7 mouse cellular contexts compared by ENCODE assay signal in the genomic region with DNA sequence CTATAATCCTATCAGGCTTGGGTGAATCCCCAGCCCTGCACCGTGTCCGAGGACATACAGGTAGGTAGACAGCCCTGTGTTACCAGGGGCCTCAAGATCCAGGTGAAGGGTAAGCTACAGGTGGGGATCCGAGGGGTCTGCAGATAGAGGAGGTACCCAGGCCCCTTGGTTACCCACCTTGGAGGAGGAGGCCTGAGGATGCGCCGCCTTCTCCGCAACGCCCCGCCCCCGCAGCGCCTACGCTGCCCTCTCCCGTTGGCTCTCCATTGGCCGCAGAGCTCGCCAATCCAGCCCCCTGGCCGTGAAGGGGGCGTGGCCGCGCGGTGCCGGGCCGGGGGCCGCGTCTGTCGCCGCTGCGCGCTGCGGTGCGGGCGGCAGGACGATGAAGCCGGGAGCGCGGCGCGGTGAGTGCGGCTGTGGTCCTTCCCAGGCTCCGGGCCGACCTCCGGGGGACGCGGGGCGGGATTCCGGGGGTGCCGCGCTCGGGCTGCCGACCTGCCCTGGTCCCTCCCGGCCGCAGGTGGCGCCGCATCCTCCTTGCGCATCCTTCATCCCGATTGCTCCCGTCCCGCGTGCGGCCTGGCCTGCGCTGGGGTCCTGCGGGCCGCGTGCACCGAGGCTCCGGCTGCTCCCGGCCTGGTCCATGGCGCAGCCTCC. TPM values are rescaled to one million over a fixed set of nuclear protein-coding genes. Genes with fewer than 3 reads are reported as not detected.
DNase-seq lines count a peak whose midpoint lies in the region; ATAC-seq and TF ChIP-seq lines count a peak whose summit lies in the region.

Gene Wasf3 (plus strand): TSS at position 51 of the 657 bp plus-strand sequence.

- peak within 1 kb of the TSS; percentile 84 for H3K4me2 ChIP-seq in embryonic facial prominence, embryonic 11.5 days (ENCODE audit: low read depth, low read length)
- peak within 1 kb of the TSS; percentile 57 for H3K4me2 ChIP-seq in kidney, embryonic 14.5 days (replicated peaks; ENCODE audit: low read depth, low read length)
- H3K4me2 ChIP-seq in limb, embryonic 12.5 days = peak within 1 kb of the TSS; percentile 82
- H3K4me2 ChIP-seq in midbrain, embryonic 15.5 days = peak within 1 kb of the TSS; percentile 77

- no peak for TF ChIP-seq POLR2A in heart, adult 2 months (IDR thresholded peaks at IDR 0.05; ENCODE audit: insufficient read depth, low read depth, low read length)

- no peak for TF ChIP-seq EP300 in heart, adult 2 months (IDR thresholded peaks at IDR 0.05; ENCODE audit: insufficient read depth, low read depth, low read length)

- under 1% methylated on average over 56 of the region's 66 CpGs for WGBS in embryonic facial prominence, embryonic 11.5 days
- 2% methylated on average over 63 of the region's 66 CpGs for WGBS in heart, adult 2 months
- under 1% methylated on average over 61 of the region's 66 CpGs for WGBS in kidney, embryonic 14.5 days
- under 1% methylated on average over 66 of the region's 66 CpGs for WGBS in limb, embryonic 12.5 days
- WGBS in midbrain, embryonic 15.5 days = 2% methylated on average over 61 of the region's 66 CpGs

- DNase-seq in adrenal gland, postnatal 4 days (ENCODE audit: low spot score in 2 of 2) = peak; percentile 54 to 57
- peak; percentile 90 for DNase-seq in embryonic facial prominence, embryonic 11.5 days (ENCODE audit: low spot score)
- DNase-seq in heart, adult 2 months = peak; percentile 30 to 34
- peak; percentile 68 for DNase-seq in telencephalon, adult 2 months (ENCODE audit: low read depth, low spot score)

- intact Hi-C loops in heart, adult 2 months (cut with DNase I) = no loop called here

- no peaks in the 10 kb centered on the region for H3K79me2 ChIP-seq in heart, adult 2 months (replicated peaks; ENCODE audit: control insufficient read depth, insufficient read depth, low read length)

- H3K9ac ChIP-seq in embryonic facial prominence, embryonic 11.5 days (replicated peaks; ENCODE audit: low read length) = peak within 1 kb of the TSS; percentile 79
- H3K9ac ChIP-seq in heart, adult 2 months (ENCODE audit: low read depth, low read length) = peak within 1 kb of the TSS; percentile 14; the same call in 1 of the 2 replicates
- H3K9ac ChIP-seq in kidney, embryonic 14.5 days (ENCODE audit: low read depth, low read length) = peak within 1 kb of the TSS; percentile 68
- H3K9ac ChIP-seq in limb, embryonic 12.5 days (replicated peaks) = peak within 1 kb of the TSS; percentile 74
- H3K9ac ChIP-seq in midbrain, embryonic 15.5 days = peak within 1 kb of the TSS; percentile 71

- H3K27ac ChIP-seq in embryonic facial prominence, embryonic 11.5 days (replicated peaks; ENCODE audit: low read depth, low read length) = no peak within 1 kb of the TSS; the same call in 1 of the 2 replicates
- H3K27ac ChIP-seq in heart, adult 2 months = no peak within 1 kb of the TSS
- H3K27ac ChIP-seq in kidney, embryonic 14.5 days (ENCODE audit: low read depth, low read length) = no peak within 1 kb of the TSS
- peak within 1 kb of the TSS; percentile 17; the same call in 1 of the 2 replicates for H3K27ac ChIP-seq in limb, embryonic 12.5 days
- peak within 1 kb of the TSS; percentile 82 for H3K27ac ChIP-seq in midbrain, embryonic 15.5 days

- ATAC-seq in embryonic facial prominence, embryonic 11.5 days (replicated peaks; ENCODE audit: insufficient number of reproducible peaks, low FRiP score, low TSS enrichment, low read depth) = peak; percentile 97
- ATAC-seq in kidney, embryonic 14.5 days (ENCODE audit: low FRiP score, low TSS enrichment) = peak; percentile 98
- ATAC-seq in limb, embryonic 12.5 days (ENCODE audit: insufficient number of reproducible peaks, insufficient read depth, low FRiP score, low TSS enrichment, low read depth) = peak; percentile 96
- peak; percentile 98 for ATAC-seq in midbrain, embryonic 15.5 days (replicated peaks)

- no peaks in the 10 kb centered on the region for H3K4me1 ChIP-seq in embryonic facial prominence, embryonic 11.5 days (ENCODE audit: control insufficient read depth, insufficient read depth, low read length)
- no peaks in the 10 kb centered on the region; the same call in 1 of the 2 replicates for H3K4me1 ChIP-seq in heart, adult 2 months (ENCODE audit: control insufficient read depth, insufficient read depth, low read length)
- H3K4me1 ChIP-seq in kidney, embryonic 14.5 days (ENCODE audit: control insufficient read depth, insufficient read depth, low read length) = peaks cover 5% of the 10 kb centered on the region; the same call in 1 of the 2 replicates
- H3K4me1 ChIP-seq in limb, embryonic 12.5 days (replicated peaks) = no peaks in the 10 kb centered on the region
- peaks cover 8% of the 10 kb centered on the region for H3K4me1 ChIP-seq in midbrain, embryonic 15.5 days

- H3K4me3 ChIP-seq in embryonic facial prominence, embryonic 11.5 days (ENCODE audit: low read depth, low read length) = peak within 1 kb of the TSS; percentile 68
- H3K4me3 ChIP-seq in heart, adult 2 months = peak within 1 kb of the TSS; percentile 11; the same call in 1 of the 2 replicates
- peak within 1 kb of the TSS; percentile 69 for H3K4me3 ChIP-seq in kidney, embryonic 14.5 days (ENCODE audit: low read length)
- H3K4me3 ChIP-seq in limb, embryonic 12.5 days (replicated peaks) = peak within 1 kb of the TSS; percentile 70
- H3K4me3 ChIP-seq in midbrain, embryonic 15.5 days = peak within 1 kb of the TSS; percentile 85

- no peaks in the 10 kb centered on the region for H3K9me3 ChIP-seq in embryonic facial prominence, embryonic 11.5 days (replicated peaks; ENCODE audit: control insufficient read depth, low read length)
- no peaks in the 10 kb centered on the region for H3K9me3 ChIP-seq in kidney, embryonic 14.5 days (ENCODE audit: control insufficient read depth, low read length)
- H3K9me3 ChIP-seq in limb, embryonic 12.5 days = peaks cover 4% of the 10 kb centered on the region
- no peaks in the 10 kb centered on the region for H3K9me3 ChIP-seq in midbrain, embryonic 15.5 days

- TF ChIP-seq CTCF in heart, adult 2 months (IDR thresholded peaks at IDR 0.05) = no peak

- H3K36me3 ChIP-seq in embryonic facial prominence, embryonic 11.5 days (replicated peaks; ENCODE audit: control insufficient read depth, insufficient read depth, low read depth, low read length) = no peaks in the 10 kb centered on the region
- no peaks in the 10 kb centered on the region for H3K36me3 ChIP-seq in heart, adult 2 months (ENCODE audit: control insufficient read depth, insufficient read depth, low read length)
- H3K36me3 ChIP-seq in kidney, embryonic 14.5 days (ENCODE audit: control insufficient read depth, insufficient read depth, low read length) = no peaks in the 10 kb centered on the region
- H3K36me3 ChIP-seq in limb, embryonic 12.5 days = no peaks in the 10 kb centered on the region
- no peaks in the 10 kb centered on the region for H3K36me3 ChIP-seq in midbrain, embryonic 15.5 days (replicated peaks)

- no peaks in the 10 kb centered on the region for H3K27me3 ChIP-seq in embryonic facial prominence, embryonic 11.5 days (ENCODE audit: control insufficient read depth, insufficient read depth, low read length)
- H3K27me3 ChIP-seq in heart, adult 2 months (ENCODE audit: control insufficient read depth, insufficient read depth, low read length) = peaks cover 6% of the 10 kb centered on the region
- no peaks in the 10 kb centered on the region for H3K27me3 ChIP-seq in kidney, embryonic 14.5 days (ENCODE audit: control insufficient read depth, insufficient read depth, low read length)
- no peaks in the 10 kb centered on the region for H3K27me3 ChIP-seq in limb, embryonic 12.5 days
- no peaks in the 10 kb centered on the region for H3K27me3 ChIP-seq in midbrain, embryonic 15.5 days (replicated peaks)

RNA-seq across cellular contexts. Expression of gene Wasf3, which starts in this region (rescaled TPM):
- 10 to 100 TPM; 21.5 TPM for total RNA-seq in adrenal gland, postnatal 4 days (2021)
- 3.8 and 3.9 TPM in 2 replicates for polyA plus RNA-seq in embryonic facial prominence, embryonic 11.5 days (2014; fragmentation: Nextera tagmentation; extraction: Ambion mirVana)
- total RNA-seq in heart, adult 2 months (2021) = under 1 TPM; 0.31 to 0.34 TPM
- polyA plus RNA-seq in heart, adult 2 months (2012; rRNA removed) = 0.74 and 0.79 TPM in 2 replicates
- polyA plus RNA-seq in kidney, embryonic 14.5 days (2014; fragmentation: Nextera tagmentation; extraction: Ambion mirVana) = 2.3 and 2.7 TPM in 2 replicates
- polyA plus RNA-seq in limb, embryonic 12.5 days (2016; fragmentation: Nextera tagmentation; extraction: Ambion mirVana) = 4.4 and 4.6 TPM in 2 replicates
- polyA plus RNA-seq in midbrain, embryonic 15.5 days (2015; fragmentation: Nextera tagmentation; extraction: Ambion mirVana) = 18.5 and 18.8 TPM in 2 replicates

Comparison
In these comparisons a context has a peak if more than half of its experiments do, and no peak if none do; other contexts are left out.
1. RNA of gene Wasf3 (total RNA-seq): 21.5 TPM in adrenal gland, postnatal 4 days; 0.31 to 0.34 TPM in heart, adult 2 months; every median in the first group is over 10 times any median in the second.
2. Peak in DNase-seq, H3K4me3 ChIP-seq and H3K9ac ChIP-seq in heart, adult 2 months; RNA of the gene not detected or under 1 TPM.
3. DNase-seq: peak in every context shown above with its lines; median percentile 90 in embryonic facial prominence, embryonic 11.5 days; 68 in telencephalon, adult 2 months; 56 in adrenal gland, postnatal 4 days; 32 in heart, adult 2 months.
4. H3K27ac ChIP-seq: peak in limb, embryonic 12.5 days (single experiment) and midbrain, embryonic 15.5 days (single experiment); none in embryonic facial prominence, embryonic 11.5 days (single experiment), heart, adult 2 months (single experiment) and kidney, embryonic 14.5 days (single experiment).
5. H3K4me3 ChIP-seq: peak in every context shown above with its lines; median percentile 85 in midbrain, embryonic 15.5 days; 70 in limb, embryonic 12.5 days; 69 in kidney, embryonic 14.5 days; 68 in embryonic facial prominence, embryonic 11.5 days; 11 in heart, adult 2 months.
6. H3K9ac ChIP-seq: peak in every context shown above with its lines; median percentile 79 in embryonic facial prominence, embryonic 11.5 days; 74 in limb, embryonic 12.5 days; 71 in midbrain, embryonic 15.5 days; 68 in kidney, embryonic 14.5 days; 14 in heart, adult 2 months.
7. Peak in every context shown above with its lines, with median percentiles within 50 percentile points of each other: ATAC-seq and H3K4me2 ChIP-seq.